Mouse (Mus musculus) liver, postnatal 0 days (tissue): ENCODE measurements around the gene Grrp1. TPM values are rescaled to one million over a fixed set of nuclear protein-coding genes. Genes with fewer than 3 reads are reported as not detected.

ENCODE experiments used
- ATAC-seq: fragments of 200-750 bp; cut with Nextera tagmentation; 2 replicates; pipeline ENCODE4 v1.8.0; 2017; ENCODE audit warnings: mild to moderate bottlenecking, moderate library complexity
- DNase-seq: peaks from one replicate; pipeline ENCODE4 v3.0.0-alpha.2; 2016
- H3K27ac ChIP-seq: fragments of 300-500 bp; sonication (generic); 2 replicates; pipeline ENCODE4 v1.5.1; 2014; ENCODE audit warnings: antibody characterized with exemption, moderate library complexity, mild to moderate bottlenecking, low read depth
- H3K27me3 ChIP-seq: fragments of 300-500 bp; sonication (generic); 2 replicates; pipeline ENCODE4 v1.6.1; 2014; ENCODE audit warnings: low read length, control low read depth, mixed read lengths; ENCODE audit not compliant: insufficient read depth
- H3K36me3 ChIP-seq: fragments of 300-500 bp; sonication (generic); replicated peaks from 2 replicates; pipeline ENCODE4 v1.6.1; 2014; ENCODE audit warnings: mild to moderate bottlenecking, control low read depth, low read length, moderate library complexity, mixed read lengths; ENCODE audit not compliant: insufficient read depth
- H3K4me1 ChIP-seq: fragments of 300-500 bp; sonication (generic); 2 replicates; pipeline ENCODE4 v1.6.1; 2014; ENCODE audit warnings: antibody characterized with exemption, mild to moderate bottlenecking, control low read depth; ENCODE audit not compliant: insufficient read depth
- H3K4me2 ChIP-seq: fragments of 300-500 bp; sonication (generic); 2 replicates; pipeline ENCODE4 v1.6.1; 2014; ENCODE audit warnings: low read depth, mild to moderate bottlenecking, low read length, moderate library complexity, mixed read lengths
- H3K4me3 ChIP-seq: fragments of 300-500 bp; sonication (generic); 2 replicates; pipeline ENCODE4 v1.5.1; 2014; ENCODE audit warnings: low read depth, low read length
- H3K9ac ChIP-seq: fragments of 300-500 bp; sonication (generic); replicated peaks from 2 replicates; pipeline ENCODE4 v1.6.1; 2014; ENCODE audit warnings: mild to moderate bottlenecking, moderate library complexity
- H3K9me3 ChIP-seq: fragments of 300-500 bp; sonication (generic); 2 replicates; pipeline ENCODE4 v1.6.1; 2016; ENCODE audit warnings: mild to moderate bottlenecking, control low read depth, low read length, mixed read lengths
- CTCF ChIP-seq: sonication (generic); IDR thresholded peaks from 2 replicates; pipeline ENCODE4 v1.5.1; 2016; ENCODE audit warnings: antibody characterized with exemption, low read depth
- EP300 ChIP-seq: IDR thresholded peaks from 2 replicates; pipeline ENCODE4 v1.6.1; 2016; ENCODE audit warnings: antibody characterized with exemption, low read depth, mild to moderate bottlenecking
- WGBS: fragments of 180-500 bp; shearing (Covaris S2); extraction: QIAGEN DNeasy Blood & Tissue Kit; methylation state at CpG from one replicate; pipeline ENCODE4 v1.1.7; 2014; ENCODE audit not compliant: insufficient replicate concordance; 5-methylcytosine and 5-hydroxymethylcytosine counted together
- polyA plus RNA-seq: library from polyadenylated mRNA; unstranded; fragments of >200 nt; fragmentation: Nextera tagmentation; extraction: Ambion mirVana; gene quantifications from 2 replicates; pipeline ENCODE4 v1.2.1, GENCODE M21; 2015

Gene Grrp1
- polyA plus RNA-seq, 1 experiment from 2014 or later: 1.4 TPM

- H3K4me3 ChIP-seq: no peak overlapping the region
- TF ChIP-seq CTCF (no peak), EP300 (no peak)
- H3K27me3 ChIP-seq: no peaks in the 10 kb centered on the region
- H3K9me3 ChIP-seq: no peaks in the 10 kb centered on the region
- H3K4me2 ChIP-seq: no peak overlapping the region
- no peak overlapping the region for H3K9ac ChIP-seq
- DNase-seq (no peak), ATAC-seq (no peak)
- H3K4me1 ChIP-seq: no peaks in the 10 kb centered on the region
- no peaks in the 10 kb centered on the region for H3K36me3 ChIP-seq
- H3K27ac ChIP-seq: no peak overlapping the region
- 48% methylated on average over 6 of the region's 6 CpGs for WGBS
Measured at GRCm38 (mm10) chr4:134206488-134207053, 47.3 kb downstream of the Grrp1 start.

DNA sequence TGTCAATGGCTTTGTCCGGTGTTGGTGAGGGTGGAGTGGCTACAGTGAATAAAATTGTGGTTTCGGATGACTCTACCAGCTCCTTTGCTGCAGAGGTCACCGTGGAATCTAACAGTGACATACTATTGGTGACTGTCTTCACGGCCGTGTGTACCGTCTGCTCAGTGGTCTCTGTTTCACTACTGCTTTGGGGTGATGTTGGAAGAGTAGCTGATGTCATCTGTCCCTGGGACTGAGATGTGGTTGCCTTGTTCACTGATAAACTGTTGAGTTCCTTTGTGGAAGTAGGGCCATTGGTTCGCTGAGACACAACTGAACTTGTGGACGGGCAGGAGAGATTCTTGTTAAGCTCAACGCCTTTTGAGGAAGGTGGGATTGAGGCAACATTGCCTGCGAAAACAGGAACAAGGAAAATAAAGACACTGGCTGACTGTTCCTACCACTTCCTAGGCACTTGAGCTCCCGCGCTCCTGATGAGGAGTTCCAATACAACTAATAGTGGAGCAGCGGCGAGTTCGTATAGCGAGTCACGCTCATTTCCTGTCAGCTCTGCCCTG lies 50.5 kb downstream of the Grrp1 start:
- Histone ChIP-seq H3K9ac (no peak overlapping the region), H3K4me2 (no peak overlapping the region), H3K9me3 (no peaks in the 10 kb centered on the region), H3K4me1 (no peaks in the 10 kb centered on the region), H3K27me3 (no peaks in the 10 kb centered on the region), H3K36me3 (no peaks in the 10 kb centered on the region), H3K27ac (no peak overlapping the region), H3K4me3 (no peak overlapping the region)
- 57% methylated on average over 17 of the region's 17 CpGs for WGBS
- TF ChIP-seq EP300: no peak
- no peak for TF ChIP-seq CTCF
- DNase-seq (no peak), ATAC-seq (no peak)

DNA sequence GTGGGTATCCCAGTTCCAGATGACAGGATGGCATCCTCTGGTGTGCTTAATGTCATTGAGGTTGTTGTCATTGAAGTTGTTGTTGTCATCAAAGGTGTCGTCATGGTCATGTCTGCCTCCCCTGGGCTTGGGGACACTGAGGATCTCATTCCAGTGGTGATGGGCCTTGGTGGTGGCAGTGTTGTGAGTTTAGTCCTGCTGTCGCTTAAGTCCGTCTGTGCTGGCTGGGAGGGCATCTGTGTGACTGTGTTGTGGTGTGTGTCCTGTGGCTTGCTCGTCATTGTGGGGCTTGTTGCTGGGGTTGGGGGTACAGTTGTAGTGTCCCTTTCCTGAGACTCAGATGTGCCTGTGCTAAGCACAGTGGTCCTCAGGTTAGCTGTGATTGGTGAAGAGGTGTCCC lies 51.0 kb downstream of the Grrp1 start, which contains the start of gene Gm7534:
Gene Gm7534 (minus strand): TSS at position 101 of the 400 bp plus-strand sequence.
- H3K4me2 ChIP-seq: no peak within 1 kb of the TSS

More for the DNA sequence above, 51.0 kb downstream of the Grrp1 start, which contains the start of gene Gm7534:
- TF ChIP-seq EP300: no peak
- no peak for TF ChIP-seq CTCF
- no peak for ATAC-seq
- Histone ChIP-seq H3K9me3 (no peaks in the 10 kb centered on the region), H3K4me3 (no peak within 1 kb of the TSS), H3K27me3 (no peaks in the 10 kb centered on the region), H3K4me1 (no peaks in the 10 kb centered on the region), H3K36me3 (no peaks in the 10 kb centered on the region), H3K9ac (no peak within 1 kb of the TSS), H3K27ac (no peak within 1 kb of the TSS)
- 87% methylated on average over 4 of the region's 4 CpGs for WGBS
- no peak for DNase-seq

Other genes starting within 250 kb of the Grrp1 start
- 0.87 and 1.1 TPM in 2 replicates for gene Lin28a, start 235.3 kb downstream of the Grrp1 start, polyA plus RNA-seq
- not detected in 2 replicates for gene Zfp683, start 200.3 kb downstream of the Grrp1 start, polyA plus RNA-seq
- 0.69 and 1.4 TPM in 2 replicates for gene Crybg2, start 193.3 kb downstream of the Grrp1 start, polyA plus RNA-seq
- 114 and 125 TPM in 2 replicates for gene Cd52, start 159.0 kb downstream of the Grrp1 start, polyA plus RNA-seq
- gene Ubxn11, start 151.5 kb downstream of the Grrp1 start, polyA plus RNA-seq: 0.88 and 0.99 TPM in 2 replicates
- gene Sh3bgrl3, start 125.3 kb downstream of the Grrp1 start, polyA plus RNA-seq: 198 and 215 TPM in 2 replicates
- 65.6 and 98.1 TPM in 2 replicates for gene Cep85, start 67.0 kb downstream of the Grrp1 start, polyA plus RNA-seq
- not detected in 2 replicates for gene Gm7534, start 51.1 kb downstream of the Grrp1 start, polyA plus RNA-seq
- gene Catsper4, start 26.7 kb downstream of the Grrp1 start, polyA plus RNA-seq: not detected in 2 replicates
- 0.08 and 0.20 TPM in 2 replicates for gene Cnksr1, start 15.7 kb downstream of the Grrp1 start, polyA plus RNA-seq
- gene E130218I03Rik, start 10.4 kb downstream of the Grrp1 start, polyA plus RNA-seq: 0.23 and 0.33 TPM in 2 replicates
- gene Zfp593, start 8.5 kb downstream of the Grrp1 start, polyA plus RNA-seq: 6.1 and 6.2 TPM in 2 replicates
- not detected in 2 replicates for gene Gm30191, start 7.2 kb downstream of the Grrp1 start, polyA plus RNA-seq
- gene Pdik1l, start 33.8 kb upstream of the Grrp1 start, polyA plus RNA-seq: 5.9 and 7.2 TPM in 2 replicates
- 0.34 and 0.69 TPM in 2 replicates for gene Trim63, start 61.0 kb upstream of the Grrp1 start, polyA plus RNA-seq
- not detected in 2 replicates for gene Slc30a2, start 89.1 kb upstream of the Grrp1 start, polyA plus RNA-seq
- 0.20 and 0.33 TPM in 2 replicates for gene Extl1, start 129.7 kb upstream of the Grrp1 start, polyA plus RNA-seq
- 13.5 and 14.3 TPM in 2 replicates for gene Pafah2, start 142.2 kb upstream of the Grrp1 start, polyA plus RNA-seq
- gene Stmn1, start 214.2 kb upstream of the Grrp1 start, polyA plus RNA-seq: 249 and 258 TPM in 2 replicates
- 12.4 and 17.8 TPM in 2 replicates for gene Paqr7, start 242.6 kb upstream of the Grrp1 start, polyA plus RNA-seq